Mouse (Mus musculus): ENCODE data around the gene Ism2.

Gene Ism2

DNA sequence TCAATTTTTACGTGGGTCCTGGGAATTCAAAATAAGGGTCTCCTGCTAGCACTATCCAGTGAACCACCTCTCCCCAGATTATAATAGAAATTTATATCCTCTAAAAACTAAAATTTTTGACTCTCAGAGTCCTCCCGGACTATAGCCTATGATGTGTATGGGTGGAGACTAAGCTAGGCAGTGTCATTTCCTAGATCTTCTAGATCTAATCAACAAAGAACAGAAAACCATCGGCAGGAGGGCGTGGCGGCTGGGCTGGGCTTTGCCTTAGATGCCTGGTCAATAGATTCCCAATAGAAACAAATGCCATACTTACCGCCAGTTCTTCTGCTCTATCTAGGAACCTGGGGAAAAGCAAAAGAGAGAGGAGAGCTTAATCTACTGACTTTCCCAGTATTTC lies 49.3 kb downstream of the Ism2 start:
- in situ Hi-C loops (cut with MboI; ENCODE audit: unreplicated experiment in 2 of 2) = no loop called here

DNA sequence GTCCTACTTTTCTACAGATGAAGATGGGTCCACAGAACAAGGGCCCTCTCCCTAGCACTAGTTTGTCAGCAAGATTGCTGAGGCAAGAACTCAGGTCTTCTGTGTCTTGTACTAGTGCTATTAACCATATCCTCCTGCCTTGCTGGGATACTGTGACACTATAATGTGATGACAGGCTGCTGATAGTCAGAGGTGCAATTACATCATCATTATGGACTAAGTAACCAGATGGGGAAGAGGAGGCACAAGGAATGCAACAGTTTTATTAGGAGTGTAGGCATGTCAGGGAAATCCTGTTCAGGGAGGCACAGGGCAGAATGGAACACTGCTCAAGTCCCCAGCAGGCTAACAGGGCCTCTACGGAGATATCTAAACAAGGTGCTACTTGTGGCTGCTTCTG lies 60.9 kb downstream of the Ism2 start, which contains the start of gene Noxred1:
Gene Noxred1, minus strand, starts transcription at position 101 of the 400 bp plus-strand sequence.
- in situ Hi-C loops (cut with MboI; ENCODE audit: unreplicated experiment in 2 of 2) = no loop called here

DNA sequence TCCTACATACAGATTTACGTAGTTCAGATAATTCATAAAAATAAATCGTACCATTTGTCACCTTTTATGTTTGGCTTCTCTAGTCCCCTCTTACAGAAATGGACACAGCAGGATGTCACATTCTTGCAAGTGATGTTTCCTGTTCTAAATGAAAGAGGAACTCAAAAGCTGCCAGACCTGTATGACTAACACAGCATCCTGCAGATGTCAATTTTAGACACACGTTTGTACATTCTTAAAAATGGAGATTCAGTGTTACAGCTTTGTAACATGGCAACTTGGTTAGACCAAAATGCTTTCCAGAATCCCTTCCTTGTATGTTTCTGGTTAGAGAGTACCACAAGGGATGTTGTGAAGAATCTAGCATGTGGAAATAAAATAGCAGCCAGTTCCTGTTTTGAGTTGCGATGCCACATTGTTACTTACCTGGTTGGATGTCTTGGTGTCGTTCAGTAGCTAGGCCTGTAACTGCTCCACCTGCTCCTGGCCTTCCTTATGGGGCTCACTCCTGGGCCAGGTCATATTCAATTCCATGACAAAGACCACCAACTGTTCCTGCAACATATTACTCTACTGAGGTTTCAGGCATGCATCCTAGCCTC lies 62.5 kb downstream of the Ism2 start:
- in situ Hi-C loops (cut with MboI; ENCODE audit: unreplicated experiment in 2 of 2) = no loop called here

DNA sequence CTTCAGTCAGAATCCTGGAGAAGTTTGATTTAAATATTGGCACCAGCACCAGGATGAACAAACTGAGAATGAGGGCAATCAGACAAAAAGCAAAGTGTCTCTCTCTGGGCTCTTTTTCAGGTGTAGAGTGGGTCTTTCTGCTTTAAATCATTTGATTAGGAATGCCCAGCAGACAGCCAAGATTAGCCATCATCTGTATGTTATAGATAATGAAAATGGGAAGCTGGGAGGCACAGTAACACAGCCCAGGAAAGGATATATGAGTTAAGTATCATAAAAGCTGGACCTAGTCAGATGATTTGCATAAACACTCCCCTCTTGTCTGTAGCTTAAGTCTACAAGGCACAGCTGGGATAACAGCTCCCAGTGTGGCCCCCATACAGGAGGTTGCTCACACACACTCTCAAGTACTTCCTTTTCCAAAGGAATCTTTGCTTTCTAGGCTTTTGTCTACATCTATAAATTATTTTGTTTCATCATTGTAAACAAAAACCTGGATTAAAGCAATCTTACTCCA lies 69.1 kb downstream of the Ism2 start:
- in situ Hi-C loops (cut with MboI; ENCODE audit: unreplicated experiment in 2 of 2) = no loop called here

DNA sequence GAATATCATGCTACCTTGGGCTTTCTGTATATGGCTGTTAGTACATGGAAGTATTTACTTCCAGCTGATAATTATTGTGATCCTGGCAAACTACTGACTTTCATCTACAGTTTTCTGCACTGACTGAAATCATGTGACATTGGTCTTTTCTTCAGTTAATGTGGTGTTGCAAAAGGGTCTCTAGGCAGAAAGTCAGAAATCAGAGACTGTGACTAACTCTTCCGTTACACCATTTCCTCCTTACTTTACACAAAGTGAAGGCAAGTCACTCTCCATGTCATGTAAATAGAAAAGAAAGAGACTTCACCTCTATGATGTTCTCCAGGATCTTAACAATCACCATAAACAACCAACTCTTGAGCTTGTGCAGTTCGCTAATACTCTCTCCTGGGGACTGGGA lies 69.9 kb downstream of the Ism2 start:
- in situ Hi-C loops (cut with MboI; ENCODE audit: unreplicated experiment in 2 of 2) = no loop called here
